Mouse (Mus musculus) embryonic facial prominence, embryonic 15.5 days (tissue): ENCODE data around the gene Kctd15. TPM values are rescaled to one million over a fixed set of nuclear protein-coding genes. Genes with fewer than 3 reads are reported as not detected.

Experiments
- ATAC-seq: fragments of 200-750 bp; cut with Nextera tagmentation; 2 replicates; pipeline ENCODE4 v1.8.0; 2017; ENCODE audit warnings: low read depth, moderate TSS enrichment; ENCODE audit not compliant: insufficient number of reproducible peaks, low FRiP score, low TSS enrichment
- H3K27ac ChIP-seq: fragments of 300-500 bp; sonication (generic); replicated peaks from 2 replicates; pipeline ENCODE4 v1.5.1; 2015; ENCODE audit warnings: mild to moderate bottlenecking, inconsistent platforms
- H3K27me3 ChIP-seq: fragments of 300-500 bp; sonication (generic); 2 replicates; pipeline ENCODE4 v1.6.1; 2015; ENCODE audit warnings: inconsistent platforms
- H3K36me3 ChIP-seq: fragments of 300-500 bp; sonication (generic); 2 replicates; pipeline ENCODE4 v1.6.1; 2015; ENCODE audit warnings: mild to moderate bottlenecking, inconsistent platforms
- H3K4me1 ChIP-seq: fragments of 300-500 bp; sonication (generic); 2 replicates; pipeline ENCODE4 v1.6.1; 2015; ENCODE audit warnings: inconsistent platforms
- H3K4me2 ChIP-seq: fragments of 300-500 bp; sonication (generic); replicated peaks from 2 replicates; pipeline ENCODE4 v1.6.1; 2015; ENCODE audit warnings: mild to moderate bottlenecking, inconsistent platforms
- H3K4me3 ChIP-seq: fragments of 300-500 bp; sonication (generic); replicated peaks from 2 replicates; pipeline ENCODE4 v1.5.1; 2015; ENCODE audit warnings: mild to moderate bottlenecking, inconsistent platforms
- H3K9ac ChIP-seq: fragments of 300-500 bp; sonication (generic); 2 replicates; pipeline ENCODE4 v1.6.1; 2015; ENCODE audit warnings: inconsistent platforms
- H3K9me3 ChIP-seq: fragments of 300-500 bp; sonication (generic); replicated peaks from 2 replicates; pipeline ENCODE4 v1.6.1; 2016; ENCODE audit warnings: inconsistent platforms
- WGBS: fragments of 180-500 bp; shearing (Covaris S2); methylation state at CpG from one replicate; pipeline ENCODE4 v1.1.7; 2015; 5-methylcytosine and 5-hydroxymethylcytosine counted together
- polyA plus RNA-seq: library from polyadenylated mRNA; unstranded; fragments of >200 nt; fragmentation: Nextera tagmentation; extraction: Ambion mirVana; gene quantifications from 2 replicates; pipeline ENCODE4 v1.2.1, GENCODE M21; 2015

The Kctd15 gene
- polyA plus RNA-seq, 1 experiment from 2014 or later = 37.7 TPM

DNA sequence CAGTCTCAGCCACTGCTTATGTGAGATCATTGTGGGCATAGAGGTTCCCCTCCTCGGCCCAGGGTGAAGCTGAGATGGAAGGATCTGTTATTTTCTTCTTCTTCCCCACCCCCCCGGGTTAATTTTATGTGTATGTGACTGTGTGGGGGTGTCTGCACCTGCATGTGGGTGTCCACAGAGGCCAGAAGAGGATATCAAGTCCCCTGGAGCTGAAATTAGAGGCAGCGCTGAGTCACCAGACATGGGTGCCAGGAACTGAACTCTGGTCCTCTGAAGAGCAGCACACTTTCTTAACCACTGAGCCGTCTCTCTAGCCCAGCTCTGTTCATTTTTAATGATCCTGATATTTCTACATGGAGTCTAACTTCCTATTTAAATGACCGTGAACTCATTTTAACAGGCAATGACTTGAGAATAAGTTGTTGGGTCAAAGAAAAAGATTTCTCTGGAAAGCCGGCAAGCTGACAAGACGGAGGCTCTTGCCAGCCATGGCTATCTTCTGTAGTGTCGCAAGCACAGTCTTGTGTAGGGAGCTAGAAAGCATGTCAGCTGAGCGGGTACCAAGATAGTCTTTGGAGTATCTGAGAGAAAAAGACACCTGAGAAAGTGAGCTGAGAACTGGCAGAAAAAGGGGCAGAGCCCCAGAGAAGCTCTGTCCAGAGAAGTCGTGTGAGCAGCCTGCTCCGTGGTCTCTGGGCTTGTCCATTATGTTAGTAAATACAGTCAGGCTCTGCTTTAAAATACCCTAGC, 38.2 kb downstream of the Kctd15 start:
- H3K27me3 ChIP-seq = no peaks in the 10 kb centered on the region
- no peak overlapping the region for H3K27ac ChIP-seq
- ATAC-seq = no peak
- WGBS = 80% methylated on average over 11 of the region's 11 CpGs
- no peaks in the 10 kb centered on the region for H3K36me3 ChIP-seq
- no peak overlapping the region for H3K9ac ChIP-seq
- no peak overlapping the region for H3K4me3 ChIP-seq
- no peak overlapping the region for H3K4me2 ChIP-seq
- H3K4me1 ChIP-seq = 0 out of 2 replicates have a peak, but pooled peaks cover 5% of the 10 kb centered on the region
- no peaks in the 10 kb centered on the region for H3K9me3 ChIP-seq

GRCm38 (mm10) chr7:34616275-34616674, 40.3 kb downstream of the Kctd15 start:
- Histone ChIP-seq H3K9ac (no peak overlapping the region), H3K4me3 (no peak overlapping the region), H3K9me3 (no peaks in the 10 kb centered on the region), H3K27me3 (no peaks in the 10 kb centered on the region), H3K36me3 (no peaks in the 10 kb centered on the region), H3K27ac (no peak overlapping the region), H3K4me2 (no peak overlapping the region), H3K4me1 (0 out of 2 replicates have a peak, but pooled peaks cover 5% of the 10 kb centered on the region)
- ATAC-seq = no peak
- WGBS = 85% methylated on average over 2 of the region's 2 CpGs

DNA sequence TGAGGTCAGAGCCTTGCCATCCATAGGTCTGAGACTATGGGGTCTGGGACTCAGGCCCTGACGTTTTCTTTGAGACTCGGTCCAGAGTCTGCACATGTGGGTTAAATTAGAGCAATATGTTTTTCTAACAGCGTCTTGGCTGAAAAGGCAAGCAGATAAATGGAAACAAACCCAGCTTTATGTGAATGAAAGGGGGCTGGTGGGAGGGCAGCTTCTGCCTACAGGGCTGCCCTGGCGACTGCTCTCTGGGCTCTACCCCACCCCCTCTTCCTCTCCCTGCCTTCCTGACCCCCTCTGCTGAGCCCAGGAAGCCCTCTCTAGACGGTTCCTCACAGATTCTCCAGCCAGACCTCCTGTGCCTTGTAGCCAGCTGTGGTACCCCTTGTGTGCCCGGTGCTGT, 46.1 kb downstream of the Kctd15 start:
- no peaks in the 10 kb centered on the region for H3K36me3 ChIP-seq
- H3K4me2 ChIP-seq = no peak overlapping the region; the same call in 1 of the 2 replicates
- WGBS = 24% methylated on average over 6 of the region's 6 CpGs
- H3K4me3 ChIP-seq = no peak overlapping the region
- no peaks in the 10 kb centered on the region for H3K27me3 ChIP-seq
- peak; percentile 54 for ATAC-seq
- no peaks in the 10 kb centered on the region for H3K9me3 ChIP-seq
- H3K27ac ChIP-seq = peak overlapping the region; percentile 71
- H3K4me1 ChIP-seq = peaks cover 41% of the 10 kb centered on the region
- H3K9ac ChIP-seq = no peak overlapping the region

DNA sequence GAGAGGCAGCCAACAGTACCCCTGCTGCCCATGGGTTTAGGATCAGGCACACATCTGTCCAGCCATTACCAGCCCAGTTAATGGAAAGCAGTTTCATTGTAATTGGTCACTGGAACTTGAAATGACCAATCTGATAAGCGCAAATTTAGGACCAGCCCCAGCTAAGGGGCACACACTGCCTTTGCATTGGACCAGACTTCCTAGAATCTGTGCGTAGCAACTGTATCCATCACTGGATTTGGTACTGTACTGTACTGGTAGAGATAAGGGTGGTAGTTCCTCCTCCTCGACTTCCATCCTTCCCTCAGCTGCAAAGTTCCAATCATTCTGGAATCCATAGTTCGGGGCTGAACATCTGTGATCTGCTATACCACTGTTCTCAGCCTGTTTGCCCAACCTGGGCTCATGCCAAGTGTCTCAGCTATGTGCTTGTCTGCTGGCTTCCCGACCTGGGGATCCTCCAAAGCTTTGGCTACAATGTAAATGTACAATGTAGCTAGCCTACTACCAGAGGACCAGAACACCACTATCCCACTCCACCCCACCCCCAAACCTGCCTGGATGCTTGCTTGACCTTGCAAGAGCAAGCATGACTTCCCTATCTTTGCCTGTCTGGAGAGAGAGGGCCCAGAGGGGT, 49.1 kb downstream of the Kctd15 start:
- H3K4me1 ChIP-seq = peaks cover 42% of the 10 kb centered on the region
- peak overlapping the region; percentile 67 for H3K27ac ChIP-seq
- H3K9me3 ChIP-seq = no peaks in the 10 kb centered on the region

DNA sequence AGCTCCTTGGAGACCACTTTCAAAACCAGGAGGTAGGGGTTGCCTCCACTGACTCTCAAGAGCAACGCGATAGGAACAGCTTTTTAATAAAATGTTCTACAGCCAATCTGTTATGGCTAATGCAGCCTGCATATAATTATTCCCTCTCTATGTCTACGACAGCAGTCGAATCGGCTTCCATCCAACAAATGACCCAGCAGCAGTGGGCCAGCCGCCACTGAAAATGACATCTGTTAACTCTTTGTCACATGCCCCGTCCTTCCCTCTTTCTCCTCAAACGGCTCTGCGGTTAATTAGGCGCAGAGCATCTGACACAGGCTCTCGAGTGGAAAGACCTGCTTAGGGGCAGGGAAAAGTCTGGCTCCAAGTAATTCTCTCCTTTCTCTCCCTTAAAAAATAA, 49.8 kb downstream of the Kctd15 start:
- no peak overlapping the region for H3K4me3 ChIP-seq
- no peaks in the 10 kb centered on the region for H3K9me3 ChIP-seq
- H3K36me3 ChIP-seq = no peaks in the 10 kb centered on the region
- ATAC-seq = peak; percentile 66
- peak overlapping the region; percentile 67 for H3K27ac ChIP-seq
- no peak overlapping the region for H3K9ac ChIP-seq
- 9% methylated on average over 11 of the region's 11 CpGs for WGBS
- H3K27me3 ChIP-seq = no peaks in the 10 kb centered on the region
- H3K4me2 ChIP-seq = peak overlapping the region; percentile 38
- peaks cover 42% of the 10 kb centered on the region for H3K4me1 ChIP-seq

More for the DNA sequence above, 49.1 kb downstream of the Kctd15 start:
- no peaks in the 10 kb centered on the region for H3K27me3 ChIP-seq
- H3K9ac ChIP-seq = no peak overlapping the region
- H3K4me3 ChIP-seq = no peak overlapping the region
- WGBS = 33% methylated on average over 5 of the region's 5 CpGs
- H3K4me2 ChIP-seq = 0 out of 2 replicates have a peak overlapping the region, but pooled peaks have one; percentile 0
- ATAC-seq = peak; percentile 20; the same call in 1 of the 2 replicates
- no peaks in the 10 kb centered on the region for H3K36me3 ChIP-seq

GRCm38 (mm10) chr7:34606051-34606450, 50.5 kb downstream of the Kctd15 start:
- no peak overlapping the region for H3K4me3 ChIP-seq
- H3K4me1 ChIP-seq = peaks cover 42% of the 10 kb centered on the region
- peak overlapping the region; percentile 38 for H3K4me2 ChIP-seq
- no peaks in the 10 kb centered on the region for H3K36me3 ChIP-seq
- WGBS = 9% methylated on average over 15 of the region's 15 CpGs
- H3K27me3 ChIP-seq = no peaks in the 10 kb centered on the region
- H3K27ac ChIP-seq = peak overlapping the region; percentile 67
- no peaks in the 10 kb centered on the region for H3K9me3 ChIP-seq
- ATAC-seq = no peak
- no peak overlapping the region for H3K9ac ChIP-seq

DNA sequence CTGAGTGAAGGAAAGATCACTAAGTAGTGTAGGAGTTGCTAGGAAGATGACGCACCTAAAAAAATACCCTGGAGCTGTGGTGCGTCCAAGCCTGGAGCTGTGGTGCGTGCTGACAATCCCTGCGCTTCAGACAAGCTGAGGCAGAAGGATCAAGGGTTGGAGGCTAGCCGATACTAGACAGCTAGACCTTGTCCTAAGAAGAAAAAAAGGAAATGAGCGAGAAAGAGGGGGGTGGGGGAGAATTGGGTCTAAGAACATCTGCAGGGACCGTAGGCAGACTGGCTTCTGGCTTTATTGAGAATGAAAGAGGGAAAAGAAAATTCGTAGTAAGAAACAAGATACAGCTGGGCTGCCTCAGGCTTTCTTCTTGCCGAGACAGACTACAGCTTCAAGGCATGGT, 58.0 kb downstream of the Kctd15 start:
- no peak overlapping the region for H3K9ac ChIP-seq

GRCm38 (mm10) chr7:34597986-34598385, 58.5 kb downstream of the Kctd15 start:
- H3K4me1 ChIP-seq = peaks cover 36% of the 10 kb centered on the region
- 87% methylated on average over 9 of the region's 9 CpGs for WGBS

More for the DNA sequence above, 58.0 kb downstream of the Kctd15 start:
- ATAC-seq = no peak
- Histone ChIP-seq H3K27ac (0 out of 2 replicates have a peak overlapping the region, but pooled peaks have one; percentile 44), H3K4me3 (no peak overlapping the region), H3K4me1 (peaks cover 36% of the 10 kb centered on the region), H3K36me3 (no peaks in the 10 kb centered on the region), H3K4me2 (no peak overlapping the region), H3K9me3 (no peaks in the 10 kb centered on the region), H3K27me3 (no peaks in the 10 kb centered on the region)
- WGBS = 20% methylated on average over 9 of the region's 9 CpGs

GRCm38 (mm10) chr7:34596531-34597235, 59.8 kb downstream of the Kctd15 start:
- H3K9ac ChIP-seq = no peak overlapping the region
- no peaks in the 10 kb centered on the region for H3K9me3 ChIP-seq
- WGBS = 23% methylated on average over 14 of the region's 14 CpGs
- H3K4me3 ChIP-seq = no peak overlapping the region
- no peaks in the 10 kb centered on the region for H3K36me3 ChIP-seq
- H3K27ac ChIP-seq = peak overlapping the region; percentile 34; the same call in 1 of the 2 replicates
- H3K4me1 ChIP-seq = peaks cover 36% of the 10 kb centered on the region
- ATAC-seq = no peak
- H3K4me2 ChIP-seq = no peak overlapping the region
- no peaks in the 10 kb centered on the region for H3K27me3 ChIP-seq

More at GRCm38 (mm10) chr7:34597986-34598385, 58.5 kb downstream of the Kctd15 start:
- H3K27ac ChIP-seq = no peak overlapping the region
- no peak overlapping the region for H3K4me3 ChIP-seq
- H3K4me2 ChIP-seq = no peak overlapping the region
- ATAC-seq = no peak
- no peaks in the 10 kb centered on the region for H3K27me3 ChIP-seq
- H3K9ac ChIP-seq = no peak overlapping the region
- no peaks in the 10 kb centered on the region for H3K9me3 ChIP-seq
- no peaks in the 10 kb centered on the region for H3K36me3 ChIP-seq

DNA sequence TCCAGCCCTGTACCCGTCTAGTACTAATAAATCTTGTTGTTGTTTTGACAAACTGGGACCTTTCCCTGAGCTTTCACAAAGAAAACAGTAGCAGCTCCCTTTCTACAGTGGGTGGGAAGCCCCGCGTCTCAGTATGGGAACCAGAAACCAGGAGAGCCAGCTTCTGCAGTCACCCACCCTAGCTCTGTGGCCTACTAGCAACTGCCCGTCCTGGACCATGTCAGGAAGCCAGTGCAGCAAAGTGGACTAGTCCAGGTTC, 61.3 kb downstream of the Kctd15 start:
- peaks cover 36% of the 10 kb centered on the region for H3K4me1 ChIP-seq
- H3K4me2 ChIP-seq = no peak overlapping the region
- H3K4me3 ChIP-seq = no peak overlapping the region
- WGBS = 67% methylated on average over 4 of the region's 4 CpGs
- no peaks in the 10 kb centered on the region for H3K9me3 ChIP-seq
- no peak overlapping the region for H3K27ac ChIP-seq
- H3K27me3 ChIP-seq = no peaks in the 10 kb centered on the region
- no peak overlapping the region for H3K9ac ChIP-seq
- no peak for ATAC-seq
- H3K36me3 ChIP-seq = no peaks in the 10 kb centered on the region
